Comparison of ENCODE assay signal across 8 mouse cellular contexts in genomic region chr11:101069391-101070188, GRCm38 (mm10). TPM values are rescaled to one million over a fixed set of nuclear protein-coding genes. Genes with fewer than 3 reads are reported as not detected.
DNase-seq lines count a peak whose midpoint lies in the region; ATAC-seq and TF ChIP-seq lines count a peak whose summit lies in the region.

Gene Naglu, plus strand, starts transcription at chr11:101070012.

- peak within 1 kb of the TSS; percentile 97 for H3K4me2 ChIP-seq in heart, embryonic 12.5 days
- H3K4me2 ChIP-seq in kidney, postnatal 0 days (ENCODE audit: low read length), result peak within 1 kb of the TSS; percentile 95

- DNase-seq in CD4-positive, CD25-positive, alpha-beta regulatory T cell, adult 2 months (ENCODE audit: low read depth, low spot score), result peak; percentile 93
- peak; percentile 95 for DNase-seq in kidney, postnatal 0 days (ENCODE audit: low spot score)
- peak; percentile 86 for DNase-seq in liver, adult 2 months (ENCODE audit: extremely low read depth, low read depth, low spot score)
- DNase-seq in spleen, postnatal 36 days (ENCODE audit: low spot score in 2 of 2), result peak; percentile 95 to 96

- peak; percentile 90 for ATAC-seq in erythroid progenitor cell, adult 5-6 weeks (replicated peaks; ENCODE audit: low FRiP score, poor library complexity, severe bottlenecking)
- ATAC-seq in heart, embryonic 12.5 days (ENCODE audit: insufficient number of reproducible peaks, low FRiP score), result peak; percentile 91
- peak; percentile 87 for ATAC-seq in kidney, postnatal 0 days (replicated peaks; ENCODE audit: low FRiP score, low read depth)
- ATAC-seq in monocyte, adult 5-6 weeks (replicated peaks; ENCODE audit: insufficient number of reproducible peaks, low FRiP score, low TSS enrichment, poor library complexity, severe bottlenecking), result peak; percentile 88

- no peaks in the 10 kb centered on the region for H3K79me2 ChIP-seq in liver, adult 2 months (ENCODE audit: control insufficient read depth, insufficient read depth, low read length)

- H3K4me3 ChIP-seq in brown adipose tissue, adult 24 weeks (ENCODE audit: insufficient read depth, low read depth, low read length), result peak within 1 kb of the TSS; percentile 77
- peak within 1 kb of the TSS; percentile 81 for H3K4me3 ChIP-seq in heart, embryonic 12.5 days
- peak within 1 kb of the TSS; percentile 59 for H3K4me3 ChIP-seq in kidney, postnatal 0 days (replicated peaks; ENCODE audit: low read depth, low read length)
- peak within 1 kb of the TSS; percentile 85 for H3K4me3 ChIP-seq in liver, adult 2 months (ENCODE audit: insufficient read depth, low read depth, low read length)

- 0 out of 2 replicates have a peak, but pooled peaks have one; percentile 29 for TF ChIP-seq POLR2A in liver, adult 2 months (IDR thresholded peaks at IDR 0.05; ENCODE audit: extremely low read depth, insufficient read depth, low read length)

- peak within 1 kb of the TSS; percentile 58 for H3K27ac ChIP-seq in brown adipose tissue, adult 24 weeks (replicated peaks; ENCODE audit: low read depth, low read length)
- no peak within 1 kb of the TSS for H3K27ac ChIP-seq in heart, embryonic 12.5 days (ENCODE audit: poor library complexity, severe bottlenecking)
- H3K27ac ChIP-seq in kidney, postnatal 0 days, result no peak within 1 kb of the TSS
- H3K27ac ChIP-seq in liver, adult 2 months (replicated peaks; ENCODE audit: insufficient read depth, low read depth, low read length), result peak within 1 kb of the TSS; percentile 59

- H3K27me3 ChIP-seq in heart, embryonic 12.5 days (replicated peaks), result peaks cover 20% of the 10 kb centered on the region; the same call in 1 of the 2 replicates
- no peaks in the 10 kb centered on the region for H3K27me3 ChIP-seq in kidney, postnatal 0 days (ENCODE audit: insufficient read depth, low read length)
- H3K27me3 ChIP-seq in liver, adult 2 months (ENCODE audit: control insufficient read depth, insufficient read depth, low read length), result no peaks in the 10 kb centered on the region

- peaks cover 1% of the 10 kb centered on the region; the same call in 1 of the 2 replicates for H3K4me1 ChIP-seq in brown adipose tissue, adult 24 weeks (ENCODE audit: control insufficient read depth, insufficient read depth, insufficient read length, low read length)
- peaks cover 29% of the 10 kb centered on the region for H3K4me1 ChIP-seq in heart, embryonic 12.5 days (replicated peaks)
- H3K4me1 ChIP-seq in kidney, postnatal 0 days (replicated peaks; ENCODE audit: insufficient read depth, low read length), result peaks cover 5% of the 10 kb centered on the region
- H3K4me1 ChIP-seq in liver, adult 2 months (ENCODE audit: control insufficient read depth, insufficient read depth, low read length), result peaks cover 12% of the 10 kb centered on the region

- WGBS in heart, embryonic 12.5 days, result 2% methylated on average over 35 of the region's 35 CpGs
- WGBS in kidney, postnatal 0 days, result 6% methylated on average over 35 of the region's 35 CpGs
- 4% methylated on average over 35 of the region's 35 CpGs for WGBS in liver, adult 2 months

- H3K36me3 ChIP-seq in heart, embryonic 12.5 days, result 0 out of 2 replicates have a peak, but pooled peaks cover 3% of the 10 kb centered on the region
- H3K36me3 ChIP-seq in kidney, postnatal 0 days (ENCODE audit: insufficient read depth, low read length), result no peaks in the 10 kb centered on the region
- no peaks in the 10 kb centered on the region for H3K36me3 ChIP-seq in liver, adult 2 months (ENCODE audit: control insufficient read depth, insufficient read depth, low read length)

- no peak for TF ChIP-seq CTCF in kidney, postnatal 0 days (IDR thresholded peaks at IDR 0.05; ENCODE audit: low read depth)
- TF ChIP-seq CTCF in liver, adult 2 months (IDR thresholded peaks at IDR 0.05; ENCODE audit: low read depth, low read length), result no peak

- H3K9me3 ChIP-seq in heart, embryonic 12.5 days (replicated peaks), result no peaks in the 10 kb centered on the region
- no peaks in the 10 kb centered on the region for H3K9me3 ChIP-seq in kidney, postnatal 0 days (replicated peaks; ENCODE audit: low read length)

- H3K9ac ChIP-seq in heart, embryonic 12.5 days, result peak within 1 kb of the TSS; percentile 83
- H3K9ac ChIP-seq in kidney, postnatal 0 days (ENCODE audit: low read depth, low read length), result peak within 1 kb of the TSS; percentile 70
- peak within 1 kb of the TSS; percentile 86 for H3K9ac ChIP-seq in liver, adult 2 months (ENCODE audit: low read depth, low read length)

RNA-seq across cellular contexts. Expression of gene Naglu, which starts in this region (rescaled TPM):
- 4.4 and 7.1 TPM in 2 replicates for polyA plus RNA-seq in brown adipose tissue, adult 24 weeks (2012; ENCODE audit: insufficient read depth, insufficient read length, missing spikeins)
- 2.2 and 3.8 TPM in 2 replicates for total RNA-seq in erythroid progenitor cell, adult 5-6 weeks (2015; ENCODE audit: low replicate concordance)
- total RNA-seq in erythroid progenitor cell, adult 5-6 weeks (2017; ENCODE audit: low replicate concordance), result 4.5 and 9.9 TPM in 2 replicates
- polyA plus RNA-seq in heart, embryonic 12.5 days (2016; fragmentation: Nextera tagmentation; extraction: Ambion mirVana), result 17.5 and 18.1 TPM in 2 replicates
- polyA plus RNA-seq in kidney, postnatal 0 days (2015; fragmentation: Nextera tagmentation; extraction: Ambion mirVana), result 26.5 and 28.0 TPM in 2 replicates
- 22.1 and 23.6 TPM in 2 replicates for total RNA-seq in liver, adult 2 months (2014; rRNA removed)
- polyA plus RNA-seq in liver, adult 2 months (2012; rRNA removed), result 33.8 and 38.8 TPM in 2 replicates
- 5.6 to 14.8 TPM (median 9.9 TPM) in 3 replicates for total RNA-seq in monocyte, adult 5-6 weeks (2017)

Comparison
In these comparisons a context has a peak if more than half of its experiments do, and no peak if none do; other contexts are left out.
1. H3K27ac ChIP-seq: peak in brown adipose tissue, adult 24 weeks (single experiment) and liver, adult 2 months (single experiment); none in heart, embryonic 12.5 days (single experiment) and kidney, postnatal 0 days (single experiment).
2. Peak in every context shown above with its lines, with median percentiles within 50 percentile points of each other: DNase-seq, H3K4me3 ChIP-seq, ATAC-seq and H3K9ac ChIP-seq.